Mouse (Mus musculus) G1E-ER4 (cell line): ENCODE measurements around the gene Olfr394. TPM values are rescaled to one million over a fixed set of nuclear protein-coding genes. Genes with fewer than 3 reads are reported as not detected.
"Not testable (repeated sequence)": the region's sequence is repeated elsewhere in the genome, so short reads cannot be mapped to it uniquely, and the experiment has no call there.

Experiments used
- GATA1 ChIP-seq: IDR thresholded peaks from one replicate; pipeline ENCODE4 v1.8.0; 2012; ENCODE audit warnings: low read length, inconsistent platforms
- polyA plus RNA-seq: library from polyadenylated mRNA; stranded (reverse); fragments of >175 nt; gene quantifications from 2 replicates; pipeline ENCODE4 v1.2.3, GENCODE M21; 2012

Olfr394 gene
- not detected in 2 replicates for polyA plus RNA-seq

DNA sequence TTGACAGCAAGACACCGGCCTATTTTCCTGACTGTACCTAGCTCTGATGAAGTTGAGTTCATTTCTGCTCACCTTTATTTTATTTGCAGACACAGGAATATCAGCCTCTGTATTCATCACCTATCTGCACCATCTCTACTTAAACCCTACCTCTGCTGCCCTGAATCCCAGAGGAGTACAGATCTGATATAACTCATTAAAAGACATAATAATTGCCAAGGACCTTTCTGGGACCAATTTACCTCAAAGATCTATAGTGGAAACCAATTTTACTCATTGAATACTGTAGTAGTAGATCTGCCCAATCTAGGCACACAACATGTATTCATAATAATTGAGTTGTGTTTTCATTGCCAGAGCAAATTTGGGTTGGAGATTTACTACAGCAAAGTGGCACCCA lies at the start of gene Olfr394:
Gene Olfr394 (minus strand): TSS at position 101 of the 400 bp plus-strand sequence.
- TF ChIP-seq GATA1: no peak

GRCm38 (mm10) chr11:73936377-73936776 lies 45.8 kb upstream of the Olfr394 start, which contains the start of gene Olfr23:
Gene Olfr23, plus strand, starts transcription at chr11:73936677.
- no peak for TF ChIP-seq GATA1

- not testable (repeated sequence) for TF ChIP-seq GATA1
Observed at GRCm38 (mm10) chr11:73909199-73909598, 18.6 kb upstream of the Olfr394 start, which contains the start of gene Olfr395. Gene Olfr395, minus strand, starts transcription at chr11:73909299.

GRCm38 (mm10) chr11:73851354-73851753 lies 39.2 kb downstream of the Olfr394 start, which contains the start of gene Olfr393:
Gene Olfr393, minus strand, starts transcription at chr11:73851454.
- no peak for TF ChIP-seq GATA1

Other genes starting within 250 kb of the Olfr394 start
- gene Zfp735, start 202.0 kb downstream of the Olfr394 start, polyA plus RNA-seq: not detected in 2 replicates
- not detected in 2 replicates for gene Olfr389, start 110.1 kb downstream of the Olfr394 start, polyA plus RNA-seq
- gene Olfr390, start 107.8 kb downstream of the Olfr394 start, polyA plus RNA-seq: not detected in 2 replicates
- gene Olfr391-ps, start 87.7 kb downstream of the Olfr394 start, polyA plus RNA-seq: not detected in 2 replicates
- not detected in 2 replicates for gene Olfr392, start 73.7 kb downstream of the Olfr394 start, polyA plus RNA-seq
- not detected in 2 replicates for gene Olfr393, start 39.3 kb downstream of the Olfr394 start, polyA plus RNA-seq
- gene Olfr395, start 18.5 kb upstream of the Olfr394 start, polyA plus RNA-seq: not detected in 2 replicates
- not detected in 2 replicates for gene Olfr23, start 45.9 kb upstream of the Olfr394 start, polyA plus RNA-seq
- gene Olfr397, start 70.0 kb upstream of the Olfr394 start, polyA plus RNA-seq: not detected in 2 replicates
- gene Olfr398, start 99.6 kb upstream of the Olfr394 start, polyA plus RNA-seq: not detected in 2 replicates
- gene Olfr139, start 165.8 kb upstream of the Olfr394 start, polyA plus RNA-seq: not detected in 2 replicates
- gene Olfr399, start 165.8 kb upstream of the Olfr394 start, polyA plus RNA-seq: not detected in 2 replicates
- not detected in 2 replicates for gene Zfp616, start 179.2 kb upstream of the Olfr394 start, polyA plus RNA-seq
- gene Olfr401, start 222.9 kb upstream of the Olfr394 start, polyA plus RNA-seq: not detected in 2 replicates